Mouse (Mus musculus): ENCODE results near the gene Krt16.
"Not testable (repeated sequence)": the region's sequence is repeated elsewhere in the genome, so short reads cannot be mapped to it uniquely, and the experiment has no call there.

The Krt16 gene

GRCm38 (mm10) chr11:100257967-100258366 lies 9.3 kb upstream of the Krt16 start:
- DNase-seq (ENCODE audit: low spot score in 2 of 2) = no peak

GRCm38 (mm10) chr11:100255514-100255913 lies 6.8 kb upstream of the Krt16 start:
- no peak for DNase-seq (ENCODE audit: low spot score in 2 of 2)

GRCm38 (mm10) chr11:100254360-100255090 lies 5.8 kb upstream of the Krt16 start:
- no peak for DNase-seq (ENCODE audit: low spot score in 2 of 2)

- DNase-seq (ENCODE audit: low spot score in 2 of 2) = not testable (repeated sequence)
These were observed 2.2 kb downstream of the Krt16 start for GRCm38 (mm10) chr11:100246471-100246870.

- not testable (repeated sequence) for DNase-seq (ENCODE audit: low spot score in 2 of 2)
These were observed 8.4 kb downstream of the Krt16 start for GRCm38 (mm10) chr11:100240272-100240671.

GRCm38 (mm10) chr11:100221741-100222140 lies 27.0 kb downstream of the Krt16 start:
- no peak for DNase-seq (ENCODE audit: low spot score in 2 of 2)

- no peak for DNase-seq (ENCODE audit: low spot score in 2 of 2)
These were observed 29.4 kb downstream of the Krt16 start for GRCm38 (mm10) chr11:100219304-100219703.

GRCm38 (mm10) chr11:100208542-100208941 lies 40.2 kb downstream of the Krt16 start:
- DNase-seq (ENCODE audit: low spot score in 2 of 2) = no peak

GRCm38 (mm10) chr11:100207498-100207897 lies 41.2 kb downstream of the Krt16 start, which contains the start of gene Krt14:
Gene Krt14, minus strand, starts transcription at chr11:100207548.
- DNase-seq (ENCODE audit: low spot score in 2 of 2) = no peak

- DNase-seq (ENCODE audit: low spot score in 2 of 2) = no peak
These were observed 45.3 kb downstream of the Krt16 start for GRCm38 (mm10) chr11:100203448-100203847.

GRCm38 (mm10) chr11:100202906-100203305 lies 45.8 kb downstream of the Krt16 start:
- no peak for DNase-seq (ENCODE audit: low spot score in 2 of 2)

GRCm38 (mm10) chr11:100200104-100200820 lies 48.4 kb downstream of the Krt16 start:
- DNase-seq (ENCODE audit: low spot score in 2 of 2) = no peak

GRCm38 (mm10) chr11:100198666-100199065 lies 50.0 kb downstream of the Krt16 start:
- no peak for DNase-seq (ENCODE audit: low spot score in 2 of 2)

All from urinary bladder, postnatal 4 days (tissue).